Mouse (Mus musculus) erythroblast, embryonic 14.5 days (primary cell): Measurements from ENCODE around the gene H2-Eb2.

Experiments used
- GATA1 ChIP-seq: IDR thresholded peaks from 2 replicates; pipeline ENCODE4 v1.6.1; 2012; ENCODE audit warnings: low read length, inconsistent platforms, mixed read lengths
- TAL1 ChIP-seq: IDR thresholded peaks from 3 replicates; pipeline ENCODE4 v1.6.1; 2012; ENCODE audit warnings: low read length, inconsistent platforms, mixed read lengths

DNA sequence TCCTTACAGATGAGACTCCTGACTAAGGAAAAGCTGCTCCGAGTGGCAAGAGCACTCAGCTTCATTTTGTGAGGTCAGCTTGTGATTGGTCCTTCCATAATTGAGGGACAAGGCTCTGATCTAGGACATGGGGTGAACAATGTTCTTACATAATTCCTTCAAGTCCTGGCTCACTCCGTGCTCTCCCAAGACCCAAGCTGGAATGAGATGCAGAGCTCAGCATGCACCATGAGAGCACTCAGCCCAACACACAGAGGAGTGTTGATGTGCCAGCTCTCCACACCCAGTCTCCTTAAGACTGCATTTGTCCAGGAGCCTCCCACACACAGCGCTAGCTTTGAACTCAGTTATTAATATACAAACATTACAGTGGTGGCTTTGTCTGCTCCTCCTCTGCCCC is 59.2 kb downstream of the H2-Eb2 start:
- TF ChIP-seq GATA1 = no peak
- no peak for TF ChIP-seq TAL1
